ENCODE assay signal across 8 mouse cellular contexts in the genomic region with DNA sequence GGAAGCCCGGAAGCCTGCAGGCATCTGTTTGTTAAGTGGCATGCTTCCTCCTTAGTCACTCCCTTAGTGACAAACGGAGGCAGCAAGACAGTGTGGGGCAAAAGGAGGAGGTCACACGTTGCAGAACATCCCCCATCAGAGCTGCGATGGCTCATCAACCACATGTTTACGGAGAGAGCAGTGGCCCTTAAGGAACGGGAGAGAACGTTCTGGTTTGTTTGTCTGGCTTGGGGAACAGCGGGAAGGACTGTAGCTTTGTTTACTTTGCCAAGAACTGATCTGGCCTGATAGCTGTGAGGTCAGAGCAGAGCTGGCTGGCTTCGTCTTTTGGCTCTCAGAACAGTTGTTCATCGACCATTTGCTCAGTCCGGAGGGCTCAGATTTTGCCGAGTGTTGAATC. TPM values are rescaled to one million over a fixed set of nuclear protein-coding genes. Genes with fewer than 3 reads are reported as not detected.
A peak's percentile ranks its signal among the peaks of the same experiment; 100 is the strongest.
DNase-seq lines count a peak whose midpoint lies in the region; ATAC-seq lines count a peak whose summit lies in the region.

No protein-coding gene starts in this region.

- H3K27me3 ChIP-seq in limb, embryonic 10.5 days (ENCODE audit: low read depth, poor library complexity, severe bottlenecking): peaks cover 1% of the 10 kb centered on the region; the same call in 1 of the 2 replicates

- H3K4me3 ChIP-seq in limb, embryonic 10.5 days: no peak overlapping the region

- no peaks in the 10 kb centered on the region for H3K9me3 ChIP-seq in limb, embryonic 10.5 days (replicated peaks)

- H3K27ac ChIP-seq in limb, embryonic 10.5 days: peak overlapping the region; percentile 64

- no peak for ATAC-seq in cerebellum, adult (ENCODE audit: insufficient number of reproducible peaks, low FRiP score, low TSS enrichment)
- ATAC-seq in activated CD4-positive, CD25-positive, alpha-beta regulatory T cell, adult 4 months: no peak

- peak; percentile 35 for DNase-seq in cerebellum, adult 11-12 months
- DNase-seq in right cerebral cortex, adult 18-20 months: peak; percentile 62
- no peak for DNase-seq in right cerebral cortex, postnatal 4 days
- peak; percentile 40 for DNase-seq in heart, adult 8-10 months (ENCODE audit: low spot score)
- no peak for DNase-seq in limb, embryonic 10.5 days (ENCODE audit: low spot score)
- DNase-seq in yolk sac, embryonic 10.5 days (ENCODE audit: low spot score): peak; percentile 62

- H3K36me3 ChIP-seq in limb, embryonic 10.5 days: no peaks in the 10 kb centered on the region

- whole genome bisulfite sequencing in limb, embryonic 10.5 days: 22% methylated on average over 12 of the region's 12 CpGs

- H3K4me1 ChIP-seq in limb, embryonic 10.5 days: peaks cover 48% of the 10 kb centered on the region

RNA-seq across cellular contexts. Expression of a gene that starts 32.3 kb away (rescaled TPM):
- 10 to 100 TPM; 13.6 to 15.8 (median 14.6) TPM for total RNA-seq in heart, adult 8-10 months (2022)
- 51.7 and 60.5 TPM in 2 replicates for polyA plus RNA-seq in limb, embryonic 10.5 days (2016; fragmentation: Nextera tagmentation; extraction: Ambion mirVana)
- polyA plus RNA-seq in activated CD4-positive, CD25-positive, alpha-beta regulatory T cell, adult 4 months (2017; shearing (Covaris generic)): 10 to 100 TPM; 23.6 to 25.5 TPM

RNA-seq across cellular contexts. Expression of a gene that starts 35.1 kb away (rescaled TPM):
- 10 to 100 TPM; 21.1 to 30.1 (median 27.0) TPM for total RNA-seq in heart, adult 8-10 months (2022)
- polyA plus RNA-seq in limb, embryonic 10.5 days (2016; fragmentation: Nextera tagmentation; extraction: Ambion mirVana): 1.9 and 2.4 TPM in 2 replicates
- under 1 TPM; 0.32 to 0.36 TPM for polyA plus RNA-seq in activated CD4-positive, CD25-positive, alpha-beta regulatory T cell, adult 4 months (2017; shearing (Covaris generic))

Comparison
In these comparisons a context has a peak if more than half of its experiments do, and no peak if none do; other contexts are left out.
1. DNase-seq: peak in cerebellum, adult 11-12 months (single experiment), right cerebral cortex, adult 18-20 months (single experiment), heart, adult 8-10 months (single experiment) and yolk sac, embryonic 10.5 days (single experiment); none in right cerebral cortex, postnatal 4 days (single experiment) and limb, embryonic 10.5 days (single experiment).